Mouse (Mus musculus) stomach, postnatal 0 days (tissue): ENCODE measurements around the gene Slc39a3. TPM values are rescaled to one million over a fixed set of nuclear protein-coding genes. Genes with fewer than 3 reads are reported as not detected.
A peak's percentile ranks its signal among the peaks of the same experiment; 100 is the strongest.

ENCODE experiments used
- ATAC-seq: fragments of 200-750 bp; cut with Nextera tagmentation; 2 replicates; pipeline ENCODE4 v1.8.0; 2017; ENCODE audit not compliant: low FRiP score, low TSS enrichment
- DNase-seq: peaks from one replicate; pipeline ENCODE4 v3.0.0-alpha.2; 2016; ENCODE audit warnings: low spot score
- H3K27ac ChIP-seq: fragments of 300-500 bp; sonication (generic); replicated peaks from 2 replicates; pipeline ENCODE4 v1.5.1; 2014; ENCODE audit warnings: mild to moderate bottlenecking, control low read depth
- H3K27me3 ChIP-seq: fragments of 300-500 bp; sonication (generic); 2 replicates; pipeline ENCODE4 v1.6.1; 2014; ENCODE audit warnings: low read length; ENCODE audit not compliant: control insufficient read depth, insufficient read depth
- H3K36me3 ChIP-seq: fragments of 300-500 bp; sonication (generic); 2 replicates; pipeline ENCODE4 v1.6.1; 2014; ENCODE audit warnings: low read length, mixed read lengths; ENCODE audit not compliant: control insufficient read depth, insufficient read depth
- H3K4me1 ChIP-seq: fragments of 300-500 bp; sonication (generic); replicated peaks from 2 replicates; pipeline ENCODE4 v1.6.1; 2014; ENCODE audit warnings: antibody characterized with exemption; ENCODE audit not compliant: control insufficient read depth, insufficient read depth
- H3K4me2 ChIP-seq: fragments of 300-500 bp; sonication (generic); replicated peaks from 2 replicates; pipeline ENCODE4 v1.6.1; 2014; ENCODE audit warnings: low read depth, mild to moderate bottlenecking, control low read depth, moderate library complexity
- H3K4me3 ChIP-seq: fragments of 300-500 bp; sonication (generic); 2 replicates; pipeline ENCODE4 v1.5.1; 2014; ENCODE audit warnings: low read depth, low read length, control low read depth
- H3K9ac ChIP-seq: fragments of 300-500 bp; sonication (generic); 2 replicates; pipeline ENCODE4 v1.6.1; 2014; ENCODE audit warnings: mild to moderate bottlenecking, low read length, control low read depth, mixed read lengths
- H3K9me3 ChIP-seq: fragments of 300-500 bp; sonication (generic); 2 replicates; pipeline ENCODE4 v1.6.1; 2016; ENCODE audit warnings: low read length; ENCODE audit not compliant: control insufficient read depth
- CTCF ChIP-seq: IDR thresholded peaks from 2 replicates; pipeline ENCODE4 v1.5.1; 2016; ENCODE audit warnings: antibody characterized with exemption, low read depth, mild to moderate bottlenecking, moderate library complexity
- EP300 ChIP-seq: optimal IDR thresholded peaks from 2 replicates; pipeline ENCODE3; 2016; ENCODE audit warnings: antibody characterized with exemption
- WGBS: fragments of 180-500 bp; shearing (Covaris S2); extraction: QIAGEN DNeasy Blood & Tissue Kit; methylation state at CpG from one replicate; pipeline ENCODE4 v1.1.7; 2014; 5-methylcytosine and 5-hydroxymethylcytosine counted together
- polyA plus RNA-seq: library from polyadenylated mRNA; unstranded; fragments of >200 nt; fragmentation: Nextera tagmentation; extraction: Ambion mirVana; gene quantifications from 2 replicates; pipeline ENCODE4 v1.2.1, GENCODE M21; 2015

Gene Slc39a3
- polyA plus RNA-seq, 1 experiment from 2014 or later, result 11.0 TPM

DNA sequence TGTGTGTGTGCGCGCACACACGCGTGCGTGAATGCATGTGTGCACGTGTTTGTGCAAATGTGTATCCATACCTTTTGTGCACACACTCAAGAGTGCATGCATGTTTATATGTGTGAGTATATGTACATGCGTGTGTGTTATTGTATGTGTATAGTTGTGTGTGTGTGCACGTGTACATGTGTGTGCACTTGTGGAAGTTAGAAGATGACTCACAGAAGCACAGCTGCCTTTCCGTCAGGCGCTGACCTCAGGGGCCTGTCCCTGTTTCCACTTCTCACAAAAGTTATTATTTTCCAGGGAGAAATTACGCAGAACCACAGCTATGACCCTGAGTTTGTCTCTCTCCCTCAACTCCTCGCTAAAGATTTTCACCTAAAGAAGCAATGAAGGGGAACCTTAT lies 53.0 kb downstream of the Slc39a3 start:
- H3K27ac ChIP-seq, result no peak overlapping the region
- H3K4me3 ChIP-seq, result no peak overlapping the region
- no peaks in the 10 kb centered on the region for H3K9me3 ChIP-seq
- H3K27me3 ChIP-seq, result no peaks in the 10 kb centered on the region
- no peaks in the 10 kb centered on the region for H3K36me3 ChIP-seq
- no peak overlapping the region for H3K4me2 ChIP-seq
- TF ChIP-seq EP300 (no peak), CTCF (no peak)
- DNase-seq (no peak), ATAC-seq (no peak)
- no peak overlapping the region for H3K9ac ChIP-seq
- peaks cover 3% of the 10 kb centered on the region; the same call in 1 of the 2 replicates for H3K4me1 ChIP-seq
- 86% methylated on average over 12 of the region's 12 CpGs for WGBS

DNA sequence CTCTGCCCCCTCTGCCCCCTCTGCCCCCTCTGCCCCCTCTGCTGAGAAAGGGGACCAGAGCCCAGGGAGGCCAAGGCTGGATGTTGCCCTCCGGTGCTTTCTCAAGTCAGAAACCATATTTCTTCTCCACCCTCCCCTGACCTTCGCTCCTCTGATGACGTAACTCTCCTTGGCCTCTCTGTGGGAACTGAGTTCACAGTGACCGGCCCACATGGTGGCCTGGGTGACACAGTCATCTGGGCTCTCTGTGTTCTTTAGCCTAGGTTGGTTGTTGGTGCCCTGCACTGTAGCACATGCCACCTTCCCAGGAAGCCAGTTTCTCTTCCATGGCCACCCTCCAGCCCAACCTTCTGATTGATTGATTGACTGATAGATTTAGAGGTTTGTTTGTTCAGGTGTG lies 54.8 kb downstream of the Slc39a3 start:
- ATAC-seq (peak; percentile 76), DNase-seq (peak; percentile 53)
- no peak overlapping the region for H3K9ac ChIP-seq
- H3K4me2 ChIP-seq, result no peak overlapping the region
- TF ChIP-seq EP300, result no peak
- no peak for TF ChIP-seq CTCF
- H3K4me1 ChIP-seq, result peaks cover 3% of the 10 kb centered on the region; the same call in 1 of the 2 replicates
- no peak overlapping the region for H3K4me3 ChIP-seq
- H3K27ac ChIP-seq, result no peak overlapping the region
- no peaks in the 10 kb centered on the region for H3K36me3 ChIP-seq
- H3K27me3 ChIP-seq, result no peaks in the 10 kb centered on the region
- 45% methylated on average over 4 of the region's 4 CpGs for WGBS
- no peaks in the 10 kb centered on the region for H3K9me3 ChIP-seq

DNA sequence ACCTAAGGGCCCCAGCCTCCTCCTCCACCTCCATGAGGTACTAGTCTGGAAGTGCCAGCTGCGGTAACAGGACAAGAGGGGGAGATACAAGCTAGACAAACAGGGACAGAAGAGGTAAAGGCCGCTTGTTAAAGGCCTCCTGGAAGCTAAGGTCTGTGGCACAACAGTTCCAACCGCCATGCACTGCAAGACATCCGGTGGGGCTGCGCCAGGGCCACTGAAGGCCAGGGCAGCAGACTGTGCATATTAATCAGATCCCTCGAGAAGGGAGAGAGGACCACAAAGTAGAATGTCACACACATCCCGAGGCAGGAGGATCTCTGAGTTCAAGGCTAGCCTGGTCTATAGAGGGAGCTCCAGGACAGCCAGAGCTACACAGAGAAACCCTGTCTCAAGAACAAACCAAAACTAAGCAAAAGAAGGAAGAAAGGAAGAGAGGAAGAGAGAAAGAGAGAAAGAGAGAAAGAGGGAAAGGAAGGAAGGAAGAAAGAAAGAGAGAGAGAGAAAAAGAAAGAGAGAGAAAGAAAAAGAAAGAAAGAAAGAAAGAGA lies 55.6 kb downstream of the Slc39a3 start:
- Histone ChIP-seq H3K36me3 (no peaks in the 10 kb centered on the region), H3K27me3 (no peaks in the 10 kb centered on the region), H3K4me2 (no peak overlapping the region), H3K4me3 (no peak overlapping the region), H3K9me3 (no peaks in the 10 kb centered on the region), H3K9ac (no peak overlapping the region), H3K4me1 (peaks cover 3% of the 10 kb centered on the region; the same call in 1 of the 2 replicates), H3K27ac (no peak overlapping the region)
- TF ChIP-seq CTCF, result 0 out of 2 replicates have a peak, but pooled peaks have one; percentile 8
- no peak for TF ChIP-seq EP300
- WGBS, result 57% methylated on average over 7 of the region's 7 CpGs
- DNase-seq (no peak), ATAC-seq (no peak)

Other genes starting within 250 kb of the Slc39a3 start
- 27.7 and 31.8 TPM in 2 replicates for gene Sf3a2, start 239.2 kb downstream of the Slc39a3 start, polyA plus RNA-seq
- gene Plekhj1, start 238.8 kb downstream of the Slc39a3 start, polyA plus RNA-seq, result 62.0 and 65.8 TPM in 2 replicates
- 6.8 and 6.9 TPM in 2 replicates for gene Amh, start 232.2 kb downstream of the Slc39a3 start, polyA plus RNA-seq
- gene Jsrp1, start 223.9 kb downstream of the Slc39a3 start, polyA plus RNA-seq, result 0.86 and 0.96 TPM in 2 replicates
- 1,070 and 1,103 TPM in 2 replicates for gene Oaz1, start 210.8 kb downstream of the Slc39a3 start, polyA plus RNA-seq
- gene Lingo3, start 193.4 kb downstream of the Slc39a3 start, polyA plus RNA-seq, result 0.12 and 0.17 TPM in 2 replicates
- gene Lsm7, start 182.2 kb downstream of the Slc39a3 start, polyA plus RNA-seq, result 176 and 180 TPM in 2 replicates
- 17.7 and 23.0 TPM in 2 replicates for gene Sppl2b, start 182.2 kb downstream of the Slc39a3 start, polyA plus RNA-seq
- 2.0 and 2.2 TPM in 2 replicates for gene Tmprss9, start 165.6 kb downstream of the Slc39a3 start, polyA plus RNA-seq
- gene Timm13, start 136.5 kb downstream of the Slc39a3 start, polyA plus RNA-seq, result 292 and 304 TPM in 2 replicates
- gene Lmnb2, start 119.2 kb downstream of the Slc39a3 start, polyA plus RNA-seq, result 12.0 and 12.4 TPM in 2 replicates
- gene Gadd45b, start 107.4 kb downstream of the Slc39a3 start, polyA plus RNA-seq, result 59.5 and 62.2 TPM in 2 replicates
- 1.3 and 1.8 TPM in 2 replicates for gene Gng7, start 22.5 kb downstream of the Slc39a3 start, polyA plus RNA-seq
- 0.40 and 0.42 TPM in 2 replicates for gene Diras1, start 11.8 kb downstream of the Slc39a3 start, polyA plus RNA-seq
- gene Sgta, start 22.8 kb upstream of the Slc39a3 start, polyA plus RNA-seq, result 93.7 and 98.7 TPM in 2 replicates
- gene Thop1, start 32.6 kb upstream of the Slc39a3 start, polyA plus RNA-seq, result 77.2 and 83.8 TPM in 2 replicates
- gene Creb3l3, start 61.4 kb upstream of the Slc39a3 start, polyA plus RNA-seq, result 9.3 and 10.4 TPM in 2 replicates
- 135 and 142 TPM in 2 replicates for gene Map2k2, start 68.5 kb upstream of the Slc39a3 start, polyA plus RNA-seq
- gene Zbtb7a, start 97.8 kb upstream of the Slc39a3 start, polyA plus RNA-seq, result 87.5 and 94.1 TPM in 2 replicates
- gene Pias4, start 130.5 kb upstream of the Slc39a3 start, polyA plus RNA-seq, result 18.7 and 20.9 TPM in 2 replicates
- gene Eef2, start 139.2 kb upstream of the Slc39a3 start, polyA plus RNA-seq, result 337 and 380 TPM in 2 replicates
- 44.6 and 51.8 TPM in 2 replicates for gene Dapk3, start 145.6 kb upstream of the Slc39a3 start, polyA plus RNA-seq
- gene 4930442H23Rik, start 146.4 kb upstream of the Slc39a3 start, polyA plus RNA-seq, result 0.07 TPM in 1 of 2 replicates, not detected in the other
- gene Nmrk2, start 164.6 kb upstream of the Slc39a3 start, polyA plus RNA-seq, result 0.07 TPM in 1 of 2 replicates, not detected in the other
- 0.64 and 0.91 TPM in 2 replicates for gene Atcay, start 193.4 kb upstream of the Slc39a3 start, polyA plus RNA-seq
- gene Zfr2, start 195.7 kb upstream of the Slc39a3 start, polyA plus RNA-seq, result 2.1 and 3.2 TPM in 2 replicates
- 1.0 and 1.6 TPM in 2 replicates for gene Matk, start 215.5 kb upstream of the Slc39a3 start, polyA plus RNA-seq
- gene Mrpl54, start 229.5 kb upstream of the Slc39a3 start, polyA plus RNA-seq, result 210 and 215 TPM in 2 replicates
- 30.5 and 34.6 TPM in 2 replicates for gene Apba3, start 229.5 kb upstream of the Slc39a3 start, polyA plus RNA-seq